Mouse (Mus musculus) lung, postnatal 0 days (tissue): Measurements from ENCODE around the gene Rph3a.
"Not testable (repeated sequence)": the region's sequence is repeated elsewhere in the genome, so short reads cannot be mapped to it uniquely, and the experiment has no call there.

Experiments
- CTCF ChIP-seq: IDR thresholded peaks from 2 replicates; pipeline ENCODE4 v1.5.1; 2016; ENCODE audit warnings: antibody characterized with exemption, mild to moderate bottlenecking
- EP300 ChIP-seq: IDR thresholded peaks from 2 replicates; pipeline ENCODE4 v1.6.1; 2016; ENCODE audit warnings: antibody characterized with exemption, mild to moderate bottlenecking, control low read depth

DNA sequence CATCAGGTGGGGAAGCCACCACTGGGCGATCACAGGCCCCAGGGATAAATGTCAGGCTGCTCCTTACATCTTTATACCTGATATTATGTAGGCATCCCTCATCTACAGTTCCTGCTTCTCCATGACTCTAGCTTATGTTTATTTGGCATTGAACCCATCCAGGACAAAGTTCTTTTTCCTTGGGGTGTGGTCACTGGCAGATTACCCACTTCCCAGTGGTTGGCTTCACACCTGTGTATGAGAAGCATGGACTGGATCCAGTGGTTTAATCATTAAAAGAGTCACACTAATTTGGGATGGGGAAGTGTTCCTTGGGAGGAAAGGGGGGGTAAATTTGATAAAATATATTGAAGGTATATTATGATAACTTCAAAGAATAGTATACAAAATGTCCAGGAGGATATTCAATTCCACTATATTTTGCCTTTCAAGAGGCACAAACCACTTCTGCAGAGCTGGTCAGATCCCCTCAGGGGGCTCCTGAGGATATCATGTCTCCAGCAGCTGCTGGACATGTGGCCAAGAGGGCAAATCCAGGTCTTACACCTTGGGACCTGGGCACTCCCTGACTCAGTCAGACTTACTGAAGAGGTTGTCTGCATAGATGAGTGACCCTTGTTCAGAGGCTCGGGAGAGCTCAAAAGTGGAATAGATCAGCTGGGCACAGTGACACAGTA, 118.2 kb downstream of the Rph3a start:
- TF ChIP-seq EP300, CTCF: not testable (repeated sequence)
